In the genomic region with DNA sequence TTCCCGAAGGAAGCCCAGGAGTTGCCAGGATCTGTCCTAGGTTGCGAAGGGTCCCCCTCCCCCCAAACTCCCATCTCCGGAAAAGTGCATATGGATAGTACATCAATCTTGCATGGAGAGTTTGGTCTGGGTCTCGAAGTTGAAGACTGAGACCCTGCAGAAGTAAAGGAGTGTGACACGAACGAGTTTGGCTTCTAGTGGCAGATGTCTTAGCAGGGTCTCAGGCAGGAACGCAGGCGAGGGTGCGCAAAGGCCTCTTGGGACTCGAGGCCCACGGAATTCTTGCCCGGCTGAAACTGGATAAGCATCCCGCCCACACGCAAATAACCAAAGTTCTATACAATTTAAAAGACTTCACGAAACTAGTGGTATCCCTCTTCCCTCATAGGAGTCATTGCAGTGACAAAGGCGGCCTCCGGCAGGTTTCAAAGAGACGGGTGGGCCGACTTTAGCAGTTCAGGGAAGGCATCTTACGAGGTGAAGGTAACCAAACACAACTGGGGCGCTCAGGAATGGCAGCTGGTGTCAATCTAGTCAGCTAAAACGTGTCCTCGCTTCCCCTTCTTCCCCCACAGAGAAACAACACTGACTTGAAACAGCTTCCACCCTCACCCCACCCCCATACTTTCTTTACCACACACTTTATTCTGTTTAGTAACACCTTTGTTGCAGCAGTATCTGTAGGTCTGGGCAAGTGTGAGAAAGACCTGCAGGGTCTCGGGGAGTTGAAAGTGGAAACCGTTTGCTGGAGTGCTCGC, we compare ENCODE assay signal across 8 mouse cellular contexts.
DNase-seq lines count a peak whose midpoint lies in the region; ATAC-seq and TF ChIP-seq lines count a peak whose summit lies in the region.

No protein-coding gene starts in this region.

- H3K9ac ChIP-seq in kidney, embryonic 14.5 days (ENCODE audit: low read depth, low read length) = no peak overlapping the region

- H3K36me3 ChIP-seq in kidney, embryonic 14.5 days (ENCODE audit: control insufficient read depth, insufficient read depth, low read length) = no peaks in the 10 kb centered on the region

- intact Hi-C loops in heart, postnatal 36 days (cut with DNase I) = loop anchor here (5.0 to 10.0 kb wide), 8 partner anchors 53 to 1438 kb away; partner anchors contain the start of gene Trim13

- TF ChIP-seq CTCF in bone marrow, adult 2 months (IDR thresholded peaks at IDR 0.05; ENCODE audit: control insufficient read depth, insufficient read depth, low read length) = no peak

- no peaks in the 10 kb centered on the region for H3K9me3 ChIP-seq in kidney, embryonic 14.5 days (ENCODE audit: control insufficient read depth, low read length)

- peaks cover 33% of the 10 kb centered on the region for H3K4me1 ChIP-seq in kidney, embryonic 14.5 days (ENCODE audit: control insufficient read depth, insufficient read depth, low read length)
- H3K4me1 ChIP-seq in bone marrow, adult 2 months (ENCODE audit: control insufficient read depth, insufficient read depth, low read length) = no peaks in the 10 kb centered on the region; the same call in 1 of the 2 replicates

- WGBS in kidney, embryonic 14.5 days = 6% methylated on average over 26 of the region's 26 CpGs
- WGBS in bone marrow, adult 2 months = 55% methylated on average over 26 of the region's 26 CpGs

- H3K4me2 ChIP-seq in kidney, embryonic 14.5 days (replicated peaks; ENCODE audit: low read depth, low read length) = peak overlapping the region; percentile 32

- ATAC-seq in kidney, embryonic 14.5 days (ENCODE audit: low FRiP score, low TSS enrichment) = no peak

- no peak overlapping the region for H3K27ac ChIP-seq in kidney, embryonic 14.5 days (ENCODE audit: low read depth, low read length)
- peak overlapping the region; percentile 48 for H3K27ac ChIP-seq in bone marrow, adult 2 months (ENCODE audit: control insufficient read depth, insufficient read depth, low read depth, low read length, poor library complexity)

- H3K27me3 ChIP-seq in kidney, embryonic 14.5 days (ENCODE audit: control insufficient read depth, insufficient read depth, low read length) = peaks cover 34% of the 10 kb centered on the region

- TF ChIP-seq POLR2A in bone marrow, adult 2 months (IDR thresholded peaks at IDR 0.05; ENCODE audit: borderline replicate concordance, control insufficient read depth, low read depth, low read length) = no peak

- DNase-seq in kidney, adult 8-10 months = no peak
- DNase-seq in heart, postnatal 36 days = peak; percentile 15 to 22
- DNase-seq in mesoderm, embryonic 11.5 days (ENCODE audit: low read depth, low spot score) = peak; percentile 18
- peak; percentile 45 to 49 for DNase-seq in thymus, postnatal 10 days (ENCODE audit: low spot score in 2 of 2)
- no peak for DNase-seq in urinary bladder, postnatal 10 days (ENCODE audit: low spot score)
- no peak for DNase-seq in right cerebral cortex, postnatal 4 days

- peak overlapping the region; percentile 14; the same call in 1 of the 2 replicates for H3K4me3 ChIP-seq in kidney, embryonic 14.5 days (ENCODE audit: low read length)
- peak overlapping the region; percentile 63 for H3K4me3 ChIP-seq in bone marrow, adult 2 months (replicated peaks; ENCODE audit: control insufficient read depth, low read depth, low read length)

Comparison
In these comparisons a context has a peak if more than half of its experiments do, and no peak if none do; other contexts are left out.
1. DNase-seq: peak in heart, postnatal 36 days (2 of 2), mesoderm, embryonic 11.5 days (single experiment) and thymus, postnatal 10 days (2 of 2); none in kidney, adult 8-10 months (0 of 2), urinary bladder, postnatal 10 days (single experiment) and right cerebral cortex, postnatal 4 days (single experiment).